Mouse (Mus musculus): ENCODE data around the gene Klhl25.
"Not testable (repeated sequence)": the region's sequence is repeated elsewhere in the genome, so short reads cannot be mapped to it uniquely, and the experiment has no call there.

GRCm38 (mm10) chr7:75862427-75862781 is 14.3 kb downstream of the Klhl25 start:
- not testable (repeated sequence) for TF ChIP-seq EP300 (IDR thresholded peaks at IDR 0.05; ENCODE audit: low read depth)
- TF ChIP-seq CTCF (IDR thresholded peaks at IDR 0.05; ENCODE audit: low read depth) = 0 out of 2 replicates have a peak, but pooled peaks have one; percentile 27
